Mouse (Mus musculus) thymus, adult 2 months (tissue): ENCODE measurements around the gene Adam33. TPM values are rescaled to one million over a fixed set of nuclear protein-coding genes. Genes with fewer than 3 reads are reported as not detected.

Experiments
- DNase-seq: peaks from one replicate; pipeline ENCODE4 v3.0.0; 2021
- H3K27ac ChIP-seq: fragments of 200-500 bp; 2 replicates; pipeline ENCODE4 v1.5.1; 2012; ENCODE audit warnings: low read length, control low read depth; ENCODE audit not compliant: control insufficient read depth, insufficient read depth
- H3K27me3 ChIP-seq: fragments of 200-500 bp; 2 replicates; pipeline ENCODE4 v1.6.1; 2012; ENCODE audit warnings: mild to moderate bottlenecking, low read length, moderate library complexity, mixed read lengths; ENCODE audit not compliant: control insufficient read depth, insufficient read depth
- H3K36me3 ChIP-seq: fragments of 200-500 bp; 2 replicates; pipeline ENCODE4 v1.6.1; 2012; ENCODE audit warnings: mild to moderate bottlenecking, low read length, moderate library complexity; ENCODE audit not compliant: control insufficient read depth, insufficient read depth
- H3K4me1 ChIP-seq: fragments of 200-500 bp; replicated peaks from 2 replicates; pipeline ENCODE4 v1.6.1; 2012; ENCODE audit warnings: low read length; ENCODE audit not compliant: control insufficient read depth, insufficient read depth
- H3K4me3 ChIP-seq: fragments of 200-500 bp; 2 replicates; pipeline ENCODE4 v1.5.1; 2012; ENCODE audit warnings: mild to moderate bottlenecking, low read length, control low read depth, moderate library complexity; ENCODE audit not compliant: control insufficient read depth, insufficient read depth
- CTCF ChIP-seq: fragments of 200-500 bp; IDR thresholded peaks from 2 replicates; pipeline ENCODE4 v1.5.1; 2012; ENCODE audit warnings: mild to moderate bottlenecking, control low read depth, low read length, moderate library complexity, borderline replicate concordance; ENCODE audit not compliant: control insufficient read depth, poor library complexity, insufficient read depth; ENCODE audit errors: extremely low read depth
- POLR2A ChIP-seq: fragments of 200-500 bp; IDR thresholded peaks from 2 replicates; pipeline ENCODE4 v1.6.1; 2012; ENCODE audit warnings: mild to moderate bottlenecking, low read length, control low read depth, moderate library complexity; ENCODE audit not compliant: control insufficient read depth, poor library complexity, insufficient read depth; ENCODE audit errors: extremely low read depth
- WGBS: fragments of 180-500 bp; shearing (Covaris S2); methylation state at CpG from one replicate; pipeline ENCODE4 v1.1.7; 2018; 5-methylcytosine and 5-hydroxymethylcytosine counted together
- polyA plus RNA-seq: library from polyadenylated mRNA; depleted of rRNA; stranded (reverse); fragments of >200 nt; gene quantifications from 2 replicates; pipeline ENCODE4 v1.2.3, GENCODE M21; 2012

Gene Adam33
- polyA plus RNA-seq, 1 experiment, result 7.7 TPM

GRCm38 (mm10) chr2:131042988-131043387 lies 20.6 kb downstream of the Adam33 start, which contains the start of gene Gfra4:
Gfra4 (minus strand) TSS chr2:131043088.
- TF ChIP-seq POLR2A (no peak), CTCF (no peak)
- Histone ChIP-seq H3K27me3 (no peaks in the 10 kb centered on the region; the same call in 1 of the 2 replicates), H3K36me3 (no peaks in the 10 kb centered on the region), H3K27ac (no peak within 1 kb of the TSS), H3K4me1 (0 out of 2 replicates have a peak, but pooled peaks cover 8% of the 10 kb centered on the region), H3K4me3 (no peak within 1 kb of the TSS)
- 88% methylated on average over 2 of the region's 2 CpGs for WGBS
- no peak for DNase-seq

DNA sequence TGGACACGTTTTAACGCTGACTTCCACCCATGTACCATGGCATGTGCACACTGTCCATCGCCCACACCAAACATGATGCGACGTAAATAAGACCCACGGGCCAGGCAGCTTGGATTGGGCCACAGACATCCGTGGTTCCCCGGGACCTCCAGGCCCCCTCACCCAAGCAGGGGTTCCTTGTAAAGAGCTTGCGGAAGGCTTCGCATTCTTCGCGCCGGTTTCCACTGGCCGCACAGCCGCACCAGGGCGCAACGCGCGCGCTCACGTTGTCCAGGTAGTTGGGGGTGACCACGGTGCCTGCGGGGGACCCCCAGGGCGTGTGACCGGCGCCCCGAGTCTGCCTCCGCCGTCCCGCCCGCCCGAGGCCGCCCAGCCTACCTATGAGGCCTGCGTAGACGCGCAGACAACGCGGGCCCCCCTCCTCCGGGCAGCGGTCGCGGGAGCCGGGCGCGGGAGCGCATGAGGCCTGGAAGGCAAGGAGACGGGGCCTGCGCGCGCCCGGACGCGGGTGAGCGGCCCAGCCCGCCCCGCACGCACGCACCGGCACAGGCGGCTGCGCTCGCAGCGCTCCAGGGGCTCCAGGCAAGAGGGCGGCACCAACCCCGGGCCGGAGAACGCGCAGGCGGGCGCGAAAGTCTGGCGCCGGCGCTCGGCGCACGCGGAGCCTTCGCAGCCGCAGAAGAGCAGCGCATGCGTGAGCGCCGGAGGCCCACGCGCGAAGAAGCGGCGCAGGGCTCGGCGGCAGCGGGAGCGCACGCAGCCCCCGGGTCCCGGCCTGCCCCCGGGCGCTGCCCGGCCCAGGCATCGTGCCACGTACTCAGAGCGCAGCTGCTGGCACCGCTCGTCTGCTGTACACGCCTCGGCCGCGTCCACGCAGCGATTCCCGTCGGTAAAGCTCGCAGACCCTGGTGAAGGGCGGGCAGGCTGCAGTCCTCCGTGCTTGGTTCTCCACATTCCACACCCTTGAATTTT lies 22.5 kb downstream of the Adam33 start:
- no peaks in the 10 kb centered on the region for H3K36me3 ChIP-seq
- H3K4me3 ChIP-seq, result peak overlapping the region; percentile 11; the same call in 1 of the 2 replicates
- 6% methylated on average over 113 of the region's 115 CpGs for WGBS
- H3K27ac ChIP-seq, result no peak overlapping the region
- DNase-seq, result no peak
- H3K4me1 ChIP-seq, result 0 out of 2 replicates have a peak, but pooled peaks cover 8% of the 10 kb centered on the region
- TF ChIP-seq POLR2A (no peak), CTCF (no peak)
- H3K27me3 ChIP-seq, result no peaks in the 10 kb centered on the region; the same call in 1 of the 2 replicates

- H3K4me3 ChIP-seq, result no peak overlapping the region
- DNase-seq, result no peak
- TF ChIP-seq CTCF (no peak), POLR2A (no peak)
- H3K27me3 ChIP-seq, result no peaks in the 10 kb centered on the region; the same call in 1 of the 2 replicates
- WGBS, result 89% methylated on average over 5 of the region's 5 CpGs
- 0 out of 2 replicates have a peak, but pooled peaks cover 8% of the 10 kb centered on the region for H3K4me1 ChIP-seq
- no peak overlapping the region for H3K27ac ChIP-seq
- H3K36me3 ChIP-seq, result no peaks in the 10 kb centered on the region
These were observed 24.9 kb downstream of the Adam33 start for GRCm38 (mm10) chr2:131038675-131039074.

GRCm38 (mm10) chr2:131038197-131038596 lies 25.4 kb downstream of the Adam33 start:
- TF ChIP-seq CTCF, result no peak
- no peak for TF ChIP-seq POLR2A
- no peak for DNase-seq
- H3K27me3 ChIP-seq, result no peaks in the 10 kb centered on the region; the same call in 1 of the 2 replicates

GRCm38 (mm10) chr2:131037226-131037990 lies 26.2 kb downstream of the Adam33 start:
- WGBS, result 8% methylated on average over 17 of the region's 17 CpGs
- peak; percentile 12 for DNase-seq

More at GRCm38 (mm10) chr2:131038197-131038596, 25.4 kb downstream of the Adam33 start:
- 0 out of 2 replicates have a peak, but pooled peaks cover 8% of the 10 kb centered on the region for H3K4me1 ChIP-seq
- WGBS, result 95% methylated on average over 6 of the region's 6 CpGs
- H3K27ac ChIP-seq, result no peak overlapping the region
- no peak overlapping the region for H3K4me3 ChIP-seq
- no peaks in the 10 kb centered on the region for H3K36me3 ChIP-seq

DNA sequence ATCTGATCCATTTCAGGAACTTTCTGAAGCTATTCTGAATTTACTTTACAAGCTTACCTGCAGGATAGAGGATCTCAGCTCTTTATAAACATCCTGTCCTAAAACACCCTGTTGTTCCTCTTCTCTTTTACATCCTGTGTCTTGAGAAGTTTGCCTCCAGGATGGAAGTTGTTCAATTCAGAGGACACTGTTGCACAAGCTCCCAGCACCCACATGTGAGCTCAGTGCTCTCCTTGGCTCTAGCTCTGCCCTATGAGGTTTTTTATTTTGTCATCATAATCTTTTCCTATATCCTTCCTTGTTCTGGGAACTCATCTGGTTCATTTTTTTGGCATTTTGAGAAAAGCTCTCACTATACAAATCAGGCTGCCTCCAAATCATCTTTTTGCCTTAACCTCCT lies 26.9 kb downstream of the Adam33 start:
- H3K27ac ChIP-seq, result no peak overlapping the region
- H3K36me3 ChIP-seq, result no peaks in the 10 kb centered on the region
- no peaks in the 10 kb centered on the region; the same call in 1 of the 2 replicates for H3K27me3 ChIP-seq
- no peak overlapping the region for H3K4me3 ChIP-seq
- no peak for DNase-seq
- no peak for TF ChIP-seq POLR2A
- no peak for TF ChIP-seq CTCF
- 0 out of 2 replicates have a peak, but pooled peaks cover 8% of the 10 kb centered on the region for H3K4me1 ChIP-seq

More at GRCm38 (mm10) chr2:131037226-131037990, 26.2 kb downstream of the Adam33 start:
- Histone ChIP-seq H3K4me3 (no peak overlapping the region), H3K27me3 (no peaks in the 10 kb centered on the region; the same call in 1 of the 2 replicates), H3K27ac (no peak overlapping the region), H3K4me1 (0 out of 2 replicates have a peak, but pooled peaks cover 8% of the 10 kb centered on the region), H3K36me3 (no peaks in the 10 kb centered on the region)
- no peak for TF ChIP-seq CTCF
- no peak for TF ChIP-seq POLR2A
